Mouse (Mus musculus): ENCODE data around the gene Tmem135.

- TF ChIP-seq CTCF (IDR thresholded peaks at IDR 0.05) = no peak
- no peak for TF ChIP-seq EP300 (IDR thresholded peaks at IDR 0.05)
Measured at GRCm38 (mm10) chr7:89424659-89425058, 20.6 kb upstream of the Tmem135 start.
